Mouse (Mus musculus): Measurements from ENCODE around the gene L2hgdh. TPM values are rescaled to one million over a fixed set of nuclear protein-coding genes. Genes with fewer than 3 reads are reported as not detected.
A peak's percentile ranks its signal among the peaks of the same experiment; 100 is the strongest.
"Not testable (repeated sequence)": the region's sequence is repeated elsewhere in the genome, so short reads cannot be mapped to it uniquely, and the experiment has no call there.

Gene L2hgdh
- polyA plus RNA-seq, 1 experiment: not detected

GRCm38 (mm10) chr12:69682065-69682787 is 42.4 kb downstream of the L2hgdh start:
- no peak for TF ChIP-seq CTCF (IDR thresholded peaks at IDR 0.05; ENCODE audit: insufficient read depth, low read depth, low read length)
- no peak; the same call in 1 of the 2 replicates for TF ChIP-seq POLR2A (IDR thresholded peaks at IDR 0.05; ENCODE audit: insufficient read depth, low read depth, low read length)
- WGBS: 5% methylated on average over 54 of the region's 54 CpGs
- Histone ChIP-seq H3K4me3 (ENCODE audit: insufficient read depth, low read depth, low read length) (peak overlapping the region; percentile 85), H3K4me1 (ENCODE audit: control insufficient read depth, insufficient read depth, low read length) (peaks cover 7% of the 10 kb centered on the region), H3K27ac (ENCODE audit: insufficient read depth, low read depth, low read length) (peak overlapping the region; percentile 47)

GRCm38 (mm10) chr12:69681566-69682061 is 43.1 kb downstream of the L2hgdh start, which contains the start of gene Sos2:
Gene Sos2, minus strand, starts transcription at chr12:69681852.
- H3K4me1 ChIP-seq (ENCODE audit: control insufficient read depth, insufficient read depth, low read length): peaks cover 7% of the 10 kb centered on the region
- H3K4me3 ChIP-seq (ENCODE audit: insufficient read depth, low read depth, low read length): peak within 1 kb of the TSS; percentile 85
- TF ChIP-seq CTCF (IDR thresholded peaks at IDR 0.05; ENCODE audit: insufficient read depth, low read depth, low read length) (no peak), POLR2A (IDR thresholded peaks at IDR 0.05; ENCODE audit: insufficient read depth, low read depth, low read length) (no peak)
- peak within 1 kb of the TSS; percentile 58 for H3K27ac ChIP-seq (ENCODE audit: insufficient read depth, low read depth, low read length)
- WGBS: 9% methylated on average over 80 of the region's 85 CpGs

- H3K4me3 ChIP-seq (ENCODE audit: insufficient read depth, low read depth, low read length): peak overlapping the region; percentile 85
- H3K27ac ChIP-seq (ENCODE audit: insufficient read depth, low read depth, low read length): peak overlapping the region; percentile 58
- H3K4me1 ChIP-seq (ENCODE audit: control insufficient read depth, insufficient read depth, low read length): peaks cover 7% of the 10 kb centered on the region
- 1% methylated on average over 56 of the region's 56 CpGs for WGBS
- no peak for TF ChIP-seq CTCF (IDR thresholded peaks at IDR 0.05; ENCODE audit: insufficient read depth, low read depth, low read length)
- no peak for TF ChIP-seq POLR2A (IDR thresholded peaks at IDR 0.05; ENCODE audit: insufficient read depth, low read depth, low read length)
These were observed 43.8 kb downstream of the L2hgdh start for GRCm38 (mm10) chr12:69680635-69681565.

- H3K4me1 ChIP-seq (ENCODE audit: control insufficient read depth, insufficient read depth, low read length): peaks cover 3% of the 10 kb centered on the region
- no peak overlapping the region for H3K27ac ChIP-seq (ENCODE audit: insufficient read depth, low read depth, low read length)
- WGBS: 91% methylated on average over 4 of the region's 4 CpGs
- H3K4me3 ChIP-seq (ENCODE audit: insufficient read depth, low read depth, low read length): no peak overlapping the region
- no peak for TF ChIP-seq CTCF (IDR thresholded peaks at IDR 0.05; ENCODE audit: insufficient read depth, low read depth, low read length)
- TF ChIP-seq POLR2A (IDR thresholded peaks at IDR 0.05; ENCODE audit: insufficient read depth, low read depth, low read length): no peak
These were observed 48.5 kb downstream of the L2hgdh start for GRCm38 (mm10) chr12:69676157-69676556.

GRCm38 (mm10) chr12:69674576-69675537 is 49.8 kb downstream of the L2hgdh start:
- H3K4me3 ChIP-seq (ENCODE audit: insufficient read depth, low read depth, low read length): no peak overlapping the region
- WGBS: 81% methylated on average over 10 of the region's 10 CpGs
- no peak overlapping the region for H3K27ac ChIP-seq (ENCODE audit: insufficient read depth, low read depth, low read length)
- no peak for TF ChIP-seq POLR2A (IDR thresholded peaks at IDR 0.05; ENCODE audit: insufficient read depth, low read depth, low read length)
- TF ChIP-seq CTCF (IDR thresholded peaks at IDR 0.05; ENCODE audit: insufficient read depth, low read depth, low read length): no peak
- H3K4me1 ChIP-seq (ENCODE audit: control insufficient read depth, insufficient read depth, low read length): peaks cover 3% of the 10 kb centered on the region

- 57% methylated on average over 1 of the region's 1 CpGs for WGBS
- no peak for TF ChIP-seq POLR2A (IDR thresholded peaks at IDR 0.05; ENCODE audit: insufficient read depth, low read depth, low read length)
- TF ChIP-seq CTCF (IDR thresholded peaks at IDR 0.05; ENCODE audit: insufficient read depth, low read depth, low read length): no peak
- Histone ChIP-seq H3K4me3 (ENCODE audit: insufficient read depth, low read depth, low read length) (no peak overlapping the region), H3K27ac (ENCODE audit: insufficient read depth, low read depth, low read length) (no peak overlapping the region), H3K4me1 (ENCODE audit: control insufficient read depth, insufficient read depth, low read length) (peaks cover 3% of the 10 kb centered on the region)
These were observed 50.5 kb downstream of the L2hgdh start for GRCm38 (mm10) chr12:69674176-69674575.

- no peaks in the 10 kb centered on the region for H3K4me1 ChIP-seq (ENCODE audit: control insufficient read depth, insufficient read depth, low read length)
- no peak overlapping the region for H3K27ac ChIP-seq (ENCODE audit: insufficient read depth, low read depth, low read length)
- no peak overlapping the region for H3K4me3 ChIP-seq (ENCODE audit: insufficient read depth, low read depth, low read length)
- 95% methylated on average over 5 of the region's 5 CpGs for WGBS
- TF ChIP-seq CTCF (IDR thresholded peaks at IDR 0.05; ENCODE audit: insufficient read depth, low read depth, low read length): no peak
- no peak for TF ChIP-seq POLR2A (IDR thresholded peaks at IDR 0.05; ENCODE audit: insufficient read depth, low read depth, low read length)
These were observed 58.0 kb downstream of the L2hgdh start for GRCm38 (mm10) chr12:69666721-69667120.

- H3K4me1 ChIP-seq (ENCODE audit: control insufficient read depth, insufficient read depth, low read length): no peaks in the 10 kb centered on the region
- 96% methylated on average over 5 of the region's 5 CpGs for WGBS
- no peak for TF ChIP-seq POLR2A (IDR thresholded peaks at IDR 0.05; ENCODE audit: insufficient read depth, low read depth, low read length)
- no peak for TF ChIP-seq CTCF (IDR thresholded peaks at IDR 0.05; ENCODE audit: insufficient read depth, low read depth, low read length)
- H3K4me3 ChIP-seq (ENCODE audit: insufficient read depth, low read depth, low read length): no peak overlapping the region
- no peak overlapping the region for H3K27ac ChIP-seq (ENCODE audit: insufficient read depth, low read depth, low read length)
These were observed 63.0 kb downstream of the L2hgdh start for GRCm38 (mm10) chr12:69661658-69662057.

- not testable (repeated sequence) for H3K4me1 ChIP-seq (ENCODE audit: control insufficient read depth, insufficient read depth, low read length); H3K4me3 ChIP-seq (ENCODE audit: insufficient read depth, low read depth, low read length)
These were observed 70.7 kb downstream of the L2hgdh start for GRCm38 (mm10) chr12:69653973-69654372.

More at GRCm38 (mm10) chr12:69653973-69654372, 70.7 kb downstream of the L2hgdh start:
- not testable (repeated sequence) for H3K27ac ChIP-seq (ENCODE audit: insufficient read depth, low read depth, low read length)
